ENCODE assay signal across 9 mouse cellular contexts in the genomic region with DNA sequence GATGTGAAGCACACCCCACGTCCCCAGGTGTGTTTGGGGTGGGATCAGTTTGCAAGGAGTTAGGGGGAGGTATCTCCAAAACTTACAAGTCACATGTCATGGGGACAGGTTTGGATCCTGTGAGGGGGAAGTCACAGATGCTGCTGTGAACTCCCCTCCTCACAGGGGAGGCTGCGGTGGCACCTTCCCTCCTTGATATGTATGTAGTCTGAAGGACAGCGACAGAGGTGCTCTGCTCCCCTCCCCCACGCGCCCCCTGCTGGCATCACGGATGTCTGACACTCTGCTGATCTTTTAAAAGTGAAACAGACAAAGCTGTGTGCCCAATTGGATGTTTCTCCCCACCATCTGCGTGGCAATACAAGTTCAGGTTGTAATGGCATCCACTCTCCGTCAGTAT. TPM values are rescaled to one million over a fixed set of nuclear protein-coding genes. Genes with fewer than 3 reads are reported as not detected.
DNase-seq lines count a peak whose midpoint lies in the region; ATAC-seq and TF ChIP-seq lines count a peak whose summit lies in the region.
"Had no signal": no experiment of that assay in that cellular context is flagged by ENCODE, and none has a peak within 500 bp of the region (broad histone marks: within the 10 kb centered on the region; RNA-seq: fewer than 3 reads in every experiment).

No protein-coding gene starts in this region.

- no peaks in the 10 kb centered on the region for H3K9me3 ChIP-seq in forebrain, embryonic 13.5 days (replicated peaks)
- H3K9me3 ChIP-seq in hindbrain, embryonic 16.5 days (ENCODE audit: control insufficient read depth, low read length) = no peaks in the 10 kb centered on the region
- no peaks in the 10 kb centered on the region for H3K9me3 ChIP-seq in lung, postnatal 0 days (ENCODE audit: low read length)

- H3K9ac ChIP-seq in forebrain, embryonic 13.5 days = no peak overlapping the region
- no peak overlapping the region for H3K9ac ChIP-seq in hindbrain, embryonic 16.5 days (ENCODE audit: low read depth, low read length)
- H3K9ac ChIP-seq in lung, postnatal 0 days (replicated peaks; ENCODE audit: low read depth) = no peak overlapping the region

- H3K4me1 ChIP-seq in forebrain, embryonic 13.5 days = no peaks in the 10 kb centered on the region
- H3K4me1 ChIP-seq in hindbrain, embryonic 16.5 days (ENCODE audit: control insufficient read depth, insufficient read depth, low read depth, low read length) = no peaks in the 10 kb centered on the region
- no peaks in the 10 kb centered on the region for H3K4me1 ChIP-seq in lung, postnatal 0 days (ENCODE audit: insufficient read depth, low read depth, low read length)
- peaks cover 4% of the 10 kb centered on the region; the same call in 1 of the 2 replicates for H3K4me1 ChIP-seq in olfactory bulb, adult 2 months (ENCODE audit: control insufficient read depth, insufficient read depth, low read length)

- H3K27ac ChIP-seq in forebrain, embryonic 13.5 days = no peak overlapping the region
- H3K27ac ChIP-seq in hindbrain, embryonic 16.5 days (ENCODE audit: low read depth, low read length) = no peak overlapping the region
- H3K27ac ChIP-seq in lung, postnatal 0 days (ENCODE audit: low read length) = no peak overlapping the region
- H3K27ac ChIP-seq in olfactory bulb, adult 2 months (ENCODE audit: insufficient read depth, low read depth, low read length) = no peak overlapping the region

- no peaks in the 10 kb centered on the region for H3K36me3 ChIP-seq in forebrain, embryonic 13.5 days (ENCODE audit: poor library complexity, severe bottlenecking)
- no peaks in the 10 kb centered on the region for H3K36me3 ChIP-seq in hindbrain, embryonic 16.5 days (ENCODE audit: control insufficient read depth, insufficient read depth, low read length)
- no peaks in the 10 kb centered on the region for H3K36me3 ChIP-seq in lung, postnatal 0 days (ENCODE audit: insufficient read depth, low read length)

- no peak overlapping the region for H3K4me3 ChIP-seq in forebrain, embryonic 13.5 days
- no peak overlapping the region for H3K4me3 ChIP-seq in hindbrain, embryonic 16.5 days (ENCODE audit: low read length)
- no peak overlapping the region for H3K4me3 ChIP-seq in lung, postnatal 0 days (ENCODE audit: low read depth, low read length)
- no peak overlapping the region for H3K4me3 ChIP-seq in olfactory bulb, adult 2 months (ENCODE audit: insufficient read depth, low read depth, low read length)
- H3K4me3 ChIP-seq: erythroblast, embryonic 14.5 days had no signal

- no peak for TF ChIP-seq EP300 in lung, postnatal 0 days (IDR thresholded peaks at IDR 0.05)

- intact Hi-C loops in left cerebral cortex, postnatal 4 days (cut with DNase I) = no loop called here

- H3K27me3 ChIP-seq in forebrain, embryonic 13.5 days = no peaks in the 10 kb centered on the region
- no peaks in the 10 kb centered on the region for H3K27me3 ChIP-seq in hindbrain, embryonic 16.5 days (replicated peaks; ENCODE audit: control insufficient read depth, insufficient read depth, low read length)
- H3K27me3 ChIP-seq in lung, postnatal 0 days (replicated peaks; ENCODE audit: insufficient read depth, low read length) = no peaks in the 10 kb centered on the region

- DNase-seq in left cerebral cortex, postnatal 4 days = peak; percentile 70
- no peak for DNase-seq in left cerebral cortex, adult 11 months (ENCODE audit: low spot score)
- peak; percentile 27 for DNase-seq in adrenal gland, adult 2 months
- peak; percentile 54 for DNase-seq in lung, postnatal 0 days (ENCODE audit: low spot score)
- no peak for DNase-seq in yolk sac, embryonic 10.5 days (ENCODE audit: low spot score)

- TF ChIP-seq POLR2A in olfactory bulb, adult 2 months (IDR thresholded peaks at IDR 0.05; ENCODE audit: insufficient read depth, low read depth, low read length) = no peak

- no peak overlapping the region for H3K4me2 ChIP-seq in forebrain, embryonic 13.5 days
- no peak overlapping the region for H3K4me2 ChIP-seq in hindbrain, embryonic 16.5 days (ENCODE audit: low read length)
- no peak overlapping the region for H3K4me2 ChIP-seq in lung, postnatal 0 days (replicated peaks; ENCODE audit: low read depth, low read length)

- peak; percentile 69 for ATAC-seq in forebrain, embryonic 13.5 days
- peak; percentile 64 for ATAC-seq in hindbrain, embryonic 16.5 days
- 0 out of 2 replicates have a peak, but pooled peaks have one; percentile 21 for ATAC-seq in lung, postnatal 0 days

- peak; percentile 82 for TF ChIP-seq CTCF in lung, postnatal 0 days (IDR thresholded peaks at IDR 0.05)
- peak; percentile 36; the same call in 1 of the 2 replicates for TF ChIP-seq CTCF in olfactory bulb, adult 2 months (IDR thresholded peaks at IDR 0.05; ENCODE audit: insufficient read depth, low read depth, low read length)

- 24% methylated on average over 8 of the region's 8 CpGs for WGBS in forebrain, embryonic 13.5 days
- WGBS in hindbrain, embryonic 16.5 days = 21% methylated on average over 8 of the region's 8 CpGs
- WGBS in lung, postnatal 0 days = 20% methylated on average over 8 of the region's 8 CpGs
- WGBS in olfactory bulb, adult 2 months = 25% methylated on average over 8 of the region's 8 CpGs

RNA-seq across cellular contexts. Expression of gene Sepsecs, which starts 35.5 kb away (rescaled TPM):
- total RNA-seq in left cerebral cortex, postnatal 4 days (2021) = 10 to 100 TPM; 11.3 TPM
- total RNA-seq in adrenal gland, adult 2 months (2021) = 10 to 100 TPM; 14.2 to 15.5 TPM
- polyA plus RNA-seq in adrenal gland, adult 2 months (2012; rRNA removed) = 1.4 and 1.5 TPM in 2 replicates
- 7.1 and 9.2 TPM in 2 replicates for polyA plus RNA-seq in forebrain, embryonic 13.5 days (2015; fragmentation: Nextera tagmentation; extraction: Ambion mirVana)
- 6.6 and 6.9 TPM in 2 replicates for polyA plus RNA-seq in hindbrain, embryonic 16.5 days (2015; fragmentation: Nextera tagmentation; extraction: Ambion mirVana)
- polyA plus RNA-seq in lung, postnatal 0 days (2015; fragmentation: Nextera tagmentation; extraction: Ambion mirVana) = 9.0 and 9.9 TPM in 2 replicates
- not detected in 2 replicates for polyA plus RNA-seq in olfactory bulb, adult 2 months (2012; ENCODE audit: insufficient read depth, insufficient read length, low replicate concordance, missing spikeins)

Comparison
In these comparisons a context has a peak if more than half of its experiments do, and no peak if none do; other contexts are left out.
1. DNase-seq: peak in left cerebral cortex, postnatal 4 days (single experiment), adrenal gland, adult 2 months (single experiment) and lung, postnatal 0 days (single experiment); none in left cerebral cortex, adult 11 months (single experiment) and yolk sac, embryonic 10.5 days (single experiment).
2. Peak in every context shown above with its lines, with median percentiles within 50 percentile points of each other: ATAC-seq.